Mouse (Mus musculus) lung, adult 2 months (tissue): Measurements from ENCODE around the gene Idh2.

Source experiments
- CTCF ChIP-seq: fragments of 200-500 bp; IDR thresholded peaks from 2 replicates; pipeline ENCODE4 v1.5.1; 2011; ENCODE audit warnings: mild to moderate bottlenecking, low read length, control low read depth; ENCODE audit not compliant: insufficient read depth
- POLR2A ChIP-seq: fragments of 200-500 bp; IDR thresholded peaks from 2 replicates; pipeline ENCODE4 v1.6.1; 2011; ENCODE audit warnings: low read depth, mild to moderate bottlenecking, control low read depth, low read length, borderline replicate concordance; ENCODE audit errors: extremely low read depth

DNA sequence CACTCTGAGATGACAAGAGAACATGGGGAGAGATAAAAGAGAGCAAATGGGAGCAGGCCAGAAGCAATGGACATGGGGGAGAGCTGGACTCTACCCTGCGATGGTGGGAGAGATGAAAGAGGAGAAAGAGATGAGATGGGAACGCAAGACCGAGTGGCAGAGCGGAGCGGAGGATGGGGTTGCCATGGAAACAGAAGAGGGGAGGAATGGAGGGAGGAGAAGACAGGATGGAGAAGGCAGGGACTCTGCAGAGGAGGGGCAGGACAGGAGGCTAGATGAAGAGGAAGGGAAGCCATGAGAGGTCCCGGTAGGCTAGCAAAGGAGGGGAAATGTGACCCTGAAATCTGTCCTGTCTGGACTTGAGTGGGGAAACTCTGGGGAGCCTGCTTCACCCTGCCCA lies 42.9 kb downstream of the Idh2 start:
- TF ChIP-seq CTCF, result no peak
- no peak for TF ChIP-seq POLR2A
